Mouse (Mus musculus): ENCODE results near the gene Pcdh7. TPM values are rescaled to one million over a fixed set of nuclear protein-coding genes. Genes with fewer than 3 reads are reported as not detected.
"Not testable (repeated sequence)": the region's sequence is repeated elsewhere in the genome, so short reads cannot be mapped to it uniquely, and the experiment has no call there.

Pcdh7 gene
- polyA plus RNA-seq, 1 experiment from 2014 or later, result 19.4 TPM

GRCm38 (mm10) chr5:58117896-58118295 is 400.1 kb downstream of the Pcdh7 start:
- Histone ChIP-seq H3K4me2 (no peak overlapping the region), H3K27me3 (ENCODE audit: control insufficient read depth, insufficient read depth, low read length) (no peaks in the 10 kb centered on the region), H3K4me1 (ENCODE audit: control insufficient read depth, insufficient read depth, low read length) (peaks cover 5% of the 10 kb centered on the region; the same call in 1 of the 2 replicates), H3K9ac (ENCODE audit: low read depth, low read length) (no peak overlapping the region), H3K27ac (ENCODE audit: low read depth, low read length) (no peak overlapping the region), H3K36me3 (ENCODE audit: control insufficient read depth, insufficient read depth, low read length) (no peaks in the 10 kb centered on the region), H3K4me3 (ENCODE audit: low read depth, low read length) (no peak overlapping the region), H3K9me3 (replicated peaks; ENCODE audit: control insufficient read depth, low read length) (no peaks in the 10 kb centered on the region)
- 53% methylated on average over 3 of the region's 3 CpGs for WGBS (ENCODE audit: insufficient replicate concordance)
- ATAC-seq (replicated peaks; ENCODE audit: insufficient number of reproducible peaks, low FRiP score, low TSS enrichment), result no peak

GRCm38 (mm10) chr5:58118930-58119611 is 401.3 kb downstream of the Pcdh7 start:
- WGBS (ENCODE audit: insufficient replicate concordance), result 14% methylated on average over 3 of the region's 3 CpGs
- Histone ChIP-seq H3K4me2 (no peak overlapping the region), H3K27ac (ENCODE audit: low read depth, low read length) (no peak overlapping the region), H3K36me3 (ENCODE audit: control insufficient read depth, insufficient read depth, low read length) (no peaks in the 10 kb centered on the region), H3K9me3 (replicated peaks; ENCODE audit: control insufficient read depth, low read length) (no peaks in the 10 kb centered on the region), H3K9ac (ENCODE audit: low read depth, low read length) (no peak overlapping the region), H3K4me1 (ENCODE audit: control insufficient read depth, insufficient read depth, low read length) (peaks cover 5% of the 10 kb centered on the region; the same call in 1 of the 2 replicates), H3K27me3 (ENCODE audit: control insufficient read depth, insufficient read depth, low read length) (no peaks in the 10 kb centered on the region), H3K4me3 (ENCODE audit: low read depth, low read length) (no peak overlapping the region)
- no peak for ATAC-seq (replicated peaks; ENCODE audit: insufficient number of reproducible peaks, low FRiP score, low TSS enrichment)

- WGBS (ENCODE audit: insufficient replicate concordance), result 77% methylated on average over 2 of the region's 2 CpGs
- H3K4me1 ChIP-seq (ENCODE audit: control insufficient read depth, insufficient read depth, low read length), result no peaks in the 10 kb centered on the region
- no peak overlapping the region for H3K9ac ChIP-seq (ENCODE audit: low read depth, low read length)
- no peak overlapping the region for H3K27ac ChIP-seq (ENCODE audit: low read depth, low read length)
- ATAC-seq (replicated peaks; ENCODE audit: insufficient number of reproducible peaks, low FRiP score, low TSS enrichment), result no peak
- no peak overlapping the region for H3K4me3 ChIP-seq (ENCODE audit: low read depth, low read length)
- no peaks in the 10 kb centered on the region for H3K36me3 ChIP-seq (ENCODE audit: control insufficient read depth, insufficient read depth, low read length)
- H3K27me3 ChIP-seq (ENCODE audit: control insufficient read depth, insufficient read depth, low read length), result no peaks in the 10 kb centered on the region
- no peaks in the 10 kb centered on the region for H3K9me3 ChIP-seq (replicated peaks; ENCODE audit: control insufficient read depth, low read length)
- H3K4me2 ChIP-seq, result no peak overlapping the region
These were observed 426.1 kb downstream of the Pcdh7 start for GRCm38 (mm10) chr5:58143897-58144296.

- H3K9ac ChIP-seq (ENCODE audit: low read depth, low read length), result no peak overlapping the region
- H3K4me2 ChIP-seq, result no peak overlapping the region
- no peaks in the 10 kb centered on the region for H3K9me3 ChIP-seq (replicated peaks; ENCODE audit: control insufficient read depth, low read length)
- H3K27me3 ChIP-seq (ENCODE audit: control insufficient read depth, insufficient read depth, low read length), result no peaks in the 10 kb centered on the region
- no peak overlapping the region for H3K27ac ChIP-seq (ENCODE audit: low read depth, low read length)
- no peaks in the 10 kb centered on the region for H3K36me3 ChIP-seq (ENCODE audit: control insufficient read depth, insufficient read depth, low read length)
- H3K4me3 ChIP-seq (ENCODE audit: low read depth, low read length), result no peak overlapping the region
- WGBS (ENCODE audit: insufficient replicate concordance), result 59% methylated on average over 5 of the region's 5 CpGs
- ATAC-seq (replicated peaks; ENCODE audit: insufficient number of reproducible peaks, low FRiP score, low TSS enrichment), result no peak
- H3K4me1 ChIP-seq (ENCODE audit: control insufficient read depth, insufficient read depth, low read length), result no peaks in the 10 kb centered on the region
These were observed 436.2 kb downstream of the Pcdh7 start for GRCm38 (mm10) chr5:58153966-58154365.

- Histone ChIP-seq H3K4me1 (ENCODE audit: control insufficient read depth, insufficient read depth, low read length) (no peaks in the 10 kb centered on the region), H3K27me3 (ENCODE audit: control insufficient read depth, insufficient read depth, low read length) (no peaks in the 10 kb centered on the region), H3K36me3 (ENCODE audit: control insufficient read depth, insufficient read depth, low read length) (no peaks in the 10 kb centered on the region), H3K27ac (ENCODE audit: low read depth, low read length) (no peak overlapping the region), H3K4me3 (ENCODE audit: low read depth, low read length) (no peak overlapping the region), H3K9me3 (replicated peaks; ENCODE audit: control insufficient read depth, low read length) (no peaks in the 10 kb centered on the region), H3K9ac (ENCODE audit: low read depth, low read length) (no peak overlapping the region), H3K4me2 (no peak overlapping the region)
- no peak for ATAC-seq (replicated peaks; ENCODE audit: insufficient number of reproducible peaks, low FRiP score, low TSS enrichment)
These were observed 454.5 kb downstream of the Pcdh7 start for GRCm38 (mm10) chr5:58172218-58172617.

- not testable (repeated sequence) for H3K27me3 ChIP-seq (ENCODE audit: control insufficient read depth, insufficient read depth, low read length); H3K4me2 ChIP-seq; H3K4me1 ChIP-seq (ENCODE audit: control insufficient read depth, insufficient read depth, low read length); H3K4me3 ChIP-seq (ENCODE audit: low read depth, low read length); H3K27ac ChIP-seq (ENCODE audit: low read depth, low read length); H3K36me3 ChIP-seq (ENCODE audit: control insufficient read depth, insufficient read depth, low read length); ATAC-seq (replicated peaks; ENCODE audit: insufficient number of reproducible peaks, low FRiP score, low TSS enrichment); H3K9ac ChIP-seq (ENCODE audit: low read depth, low read length); H3K9me3 ChIP-seq (replicated peaks; ENCODE audit: control insufficient read depth, low read length)
These were observed 456.6 kb downstream of the Pcdh7 start for GRCm38 (mm10) chr5:58174335-58174734.

- H3K27ac ChIP-seq (ENCODE audit: low read depth, low read length), result no peak overlapping the region
- no peak overlapping the region for H3K9ac ChIP-seq (ENCODE audit: low read depth, low read length)
- 93% methylated on average over 3 of the region's 3 CpGs for WGBS (ENCODE audit: insufficient replicate concordance)
- H3K9me3 ChIP-seq (replicated peaks; ENCODE audit: control insufficient read depth, low read length), result no peaks in the 10 kb centered on the region
- H3K4me2 ChIP-seq, result no peak overlapping the region
- H3K36me3 ChIP-seq (ENCODE audit: control insufficient read depth, insufficient read depth, low read length), result no peaks in the 10 kb centered on the region
- ATAC-seq (replicated peaks; ENCODE audit: insufficient number of reproducible peaks, low FRiP score, low TSS enrichment), result no peak
- no peaks in the 10 kb centered on the region for H3K4me1 ChIP-seq (ENCODE audit: control insufficient read depth, insufficient read depth, low read length)
- H3K4me3 ChIP-seq (ENCODE audit: low read depth, low read length), result no peak overlapping the region
- no peaks in the 10 kb centered on the region for H3K27me3 ChIP-seq (ENCODE audit: control insufficient read depth, insufficient read depth, low read length)
These were observed 457.8 kb downstream of the Pcdh7 start for GRCm38 (mm10) chr5:58175532-58175931.

Data from heart, embryonic 11.5 days (tissue).